Mouse (Mus musculus): Measurements from ENCODE around the gene Nptx2.

Nptx2 gene

DNA sequence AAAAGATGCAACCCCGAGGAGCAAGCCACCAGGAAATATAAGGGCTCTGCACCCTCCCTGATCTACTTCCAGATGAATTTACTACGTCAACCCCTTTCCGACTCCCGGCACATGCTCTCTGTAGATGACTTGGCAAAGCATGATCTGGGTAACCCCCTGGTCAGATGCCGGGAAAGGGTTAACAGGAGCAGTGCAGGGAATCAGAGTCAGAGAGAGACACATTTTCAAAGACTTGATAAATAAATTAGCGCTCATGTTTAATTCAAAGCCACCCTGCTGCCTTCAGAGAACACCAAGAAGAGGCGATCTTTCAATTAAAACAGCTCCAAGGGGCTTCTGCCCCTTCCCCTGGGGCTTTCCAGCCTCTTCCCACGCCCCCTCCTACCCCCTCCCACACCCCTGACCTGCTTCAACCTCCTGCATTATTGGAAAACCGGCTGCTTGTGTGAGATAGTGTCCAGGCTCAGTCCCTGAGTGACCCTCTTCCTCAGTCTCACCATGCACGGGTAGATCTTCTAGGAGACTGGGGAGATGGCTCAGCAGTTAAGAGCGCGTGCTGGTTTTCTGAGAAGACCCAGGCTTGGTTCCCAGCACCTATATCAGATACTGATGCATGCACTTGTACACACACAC lies 45.7 kb downstream of the Nptx2 start:
- no peak for DNase-seq

GRCm38 (mm10) chr5:144594796-144595195 lies 49.1 kb downstream of the Nptx2 start:
- no peak for DNase-seq
